Mouse (Mus musculus) CH12.LX (cell line): ENCODE data around the gene Map2. TPM values are rescaled to one million over a fixed set of nuclear protein-coding genes. Genes with fewer than 3 reads are reported as not detected.

ENCODE experiments used
- DNase-seq: peaks from one replicate; pipeline ENCODE4 v3.0.0-alpha.2; 2013; ENCODE audit errors: extremely low read depth
- H3K27ac ChIP-seq: 2 replicates; pipeline ENCODE4 v1.5.1; 2012; ENCODE audit warnings: low read depth, mild to moderate bottlenecking, control low read depth, moderate library complexity; ENCODE audit not compliant: insufficient read depth
- H3K27me3 ChIP-seq: replicated peaks from 2 replicates; pipeline ENCODE3; 2012; ENCODE audit warnings: inconsistent platforms
- H3K36me3 ChIP-seq, 2 experiments: replicated peaks in 1 of 2; 2 replicates each; pipeline versions ENCODE3 to v1.6.1; 2012; ENCODE audit warnings: inconsistent platforms in 1 of 2, low read length in 1 of 2, mild to moderate bottlenecking in 1 of 2, mixed read lengths in 1 of 2, moderate library complexity in 1 of 2; ENCODE audit not compliant: control insufficient read depth in 1 of 2, insufficient read depth in 1 of 2
- H3K4me1 ChIP-seq, 2 experiments: 2 replicates each; pipeline ENCODE4 v1.6.1; 2012; ENCODE audit warnings: inconsistent platforms in 1 of 2, moderate library complexity in 1 of 2; ENCODE audit not compliant: insufficient read depth in 2 of 2, control insufficient read depth in 1 of 2
- H3K4me2 ChIP-seq: 2 replicates; pipeline ENCODE4 v1.6.1; 2012; ENCODE audit warnings: low read depth, mild to moderate bottlenecking, control low read depth; ENCODE audit not compliant: poor library complexity, insufficient read depth, severe bottlenecking
- H3K4me3 ChIP-seq, 3 experiments: fragments of 150-350 bp in 1 of 3; sonication (generic) in 1 of 3; replicated peaks in 1 of 3; 2 replicates each; pipeline versions ENCODE3 to v1.5.1; 2011 to 2012; ENCODE audit warnings: low read depth in 2 of 3, low read length in 2 of 3, mild to moderate bottlenecking in 2 of 3, moderate library complexity in 2 of 3, control low read depth in 1 of 3, improper control_type of control experiment in 1 of 3, inconsistent platforms in 1 of 3, mixed read lengths in 1 of 3; ENCODE audit not compliant: poor library complexity in 1 of 3
- H3K79me2 ChIP-seq: replicated peaks from 2 replicates; pipeline ENCODE4 v1.6.1; 2012; ENCODE audit warnings: mild to moderate bottlenecking, moderate library complexity; ENCODE audit not compliant: control insufficient read depth, poor library complexity, insufficient read depth, severe bottlenecking; ENCODE audit errors: extremely low read depth
- H3K9ac ChIP-seq: 2 replicates; pipeline ENCODE4 v1.6.1; 2012; ENCODE audit warnings: low read depth, mild to moderate bottlenecking, control low read depth, moderate library complexity; ENCODE audit not compliant: insufficient read depth
- H3K9me3 ChIP-seq: replicated peaks from 2 replicates; pipeline ENCODE3; 2012; ENCODE audit warnings: low read length, inconsistent platforms, mixed read lengths
- BHLHE40 ChIP-seq: IDR thresholded peaks from 2 replicates; pipeline ENCODE4 v1.6.1; 2011; ENCODE audit warnings: mild to moderate bottlenecking, low read depth, low read length, improper control_type of control experiment
- E2F4 ChIP-seq: IDR thresholded peaks from 2 replicates; pipeline ENCODE4 v1.6.1; 2011; ENCODE audit warnings: low read depth, low read length, improper control_type of control experiment; ENCODE audit not compliant: insufficient replicate concordance
- ELF1 ChIP-seq: IDR thresholded peaks from 2 replicates; pipeline ENCODE4 v1.6.1; 2014; ENCODE audit warnings: low read depth, mild to moderate bottlenecking, inconsistent platforms, low read length, improper control_type of control experiment
- EP300 ChIP-seq: IDR thresholded peaks from 2 replicates; pipeline ENCODE4 v1.6.1; 2011; ENCODE audit warnings: low read length, improper control_type of control experiment
- ETS1 ChIP-seq: conservative IDR thresholded peaks from 2 replicates; pipeline ENCODE4 v1.6.1; 2012; ENCODE audit warnings: low read depth, mild to moderate bottlenecking, inconsistent platforms, low read length, improper control_type of control experiment, moderate library complexity
- IRF4 ChIP-seq: IDR thresholded peaks from 2 replicates; pipeline ENCODE4 v1.6.1; 2014; ENCODE audit warnings: low read depth, mild to moderate bottlenecking, inconsistent platforms, low read length, improper control_type of control experiment
- JUN ChIP-seq: IDR thresholded peaks from 2 replicates; pipeline ENCODE4 v1.6.1; 2011; ENCODE audit warnings: low read depth, mild to moderate bottlenecking, low read length, improper control_type of control experiment, moderate library complexity; ENCODE audit not compliant: insufficient read depth
- JUND ChIP-seq: conservative IDR thresholded peaks from 2 replicates; pipeline ENCODE4 v1.6.1; 2011; ENCODE audit warnings: low read depth, low read length, improper control_type of control experiment
- KAT2A ChIP-seq: IDR thresholded peaks from 2 replicates; pipeline ENCODE4 v1.6.1; 2012; ENCODE audit warnings: low read length, improper control_type of control experiment, inconsistent platforms; ENCODE audit not compliant: insufficient replicate concordance
- MAFK ChIP-seq: IDR thresholded peaks from 2 replicates; pipeline ENCODE4 v1.6.1; 2011; ENCODE audit warnings: low read length, improper control_type of control experiment; ENCODE audit not compliant: insufficient replicate concordance
- MAX ChIP-seq: IDR thresholded peaks from 2 replicates; pipeline ENCODE4 v1.6.1; 2011; ENCODE audit warnings: low read length, improper control_type of control experiment
- MEF2A ChIP-seq: IDR thresholded peaks from 2 replicates; pipeline ENCODE4 v1.6.1; 2014; ENCODE audit warnings: low read depth, mild to moderate bottlenecking, inconsistent platforms, low read length, improper control_type of control experiment, borderline replicate concordance
- MYC ChIP-seq: IDR thresholded peaks from 2 replicates; pipeline ENCODE4 v1.6.1; 2011; ENCODE audit warnings: low read depth, mild to moderate bottlenecking, improper control_type of control experiment, low read length
- NRF1 ChIP-seq: IDR thresholded peaks from 2 replicates; pipeline ENCODE4 v1.6.1; 2014; ENCODE audit warnings: low read depth, mild to moderate bottlenecking, inconsistent platforms, low read length, improper control_type of control experiment, moderate library complexity
- PAX5 ChIP-seq: IDR thresholded peaks from 2 replicates; pipeline ENCODE4 v1.6.1; 2012; ENCODE audit warnings: low read length, inconsistent platforms, mixed read lengths
- POLR2A ChIP-seq: IDR thresholded peaks from 2 replicates; pipeline ENCODE4 v1.6.1; 2011; ENCODE audit warnings: low read depth, mild to moderate bottlenecking, improper control_type of control experiment, low read length
- RCOR1 ChIP-seq: conservative IDR thresholded peaks from 2 replicates; pipeline ENCODE4 v1.6.1; 2012; ENCODE audit warnings: low read depth, mild to moderate bottlenecking, inconsistent platforms, low read length, improper control_type of control experiment
- SIN3A ChIP-seq: IDR thresholded peaks from 2 replicates; pipeline ENCODE4 v1.6.1; 2012; ENCODE audit warnings: low read length, improper control_type of control experiment, inconsistent platforms
- ZC3H11A ChIP-seq: IDR thresholded peaks from 2 replicates; pipeline ENCODE4 v1.6.1; 2012; ENCODE audit warnings: low read depth, mild to moderate bottlenecking, inconsistent platforms, low read length, improper control_type of control experiment
- ZMIZ1 ChIP-seq: IDR thresholded peaks from 2 replicates; pipeline ENCODE4 v1.6.1; 2012; ENCODE audit warnings: low read depth, mild to moderate bottlenecking, inconsistent platforms, low read length, improper control_type of control experiment
- ZNF384 ChIP-seq: IDR thresholded peaks from 2 replicates; pipeline ENCODE4 v1.6.1; 2012; ENCODE audit warnings: low read depth, low read length, improper control_type of control experiment, inconsistent platforms
- dilution Hi-C: fragments of 300-500 bp; cut with MboI; formaldehyde crosslinking; loops from 2 replicates; pipeline ENCODE4 v1.14.3; 2020; ENCODE audit warnings: low sequenced_read_pairs; ENCODE audit not compliant: extremely low pct_unique_long_range_greater_than_20kb, extremely low pct_ligation_motif_present
- in situ Hi-C: fragments of 300-500 bp; cut with MboI; formaldehyde crosslinking; loops from 3 replicates; pipeline ENCODE4 v1.14.3; 2019; ENCODE audit warnings: low sequenced_read_pairs, low pct_ligation_motif_present, low pct_unique_long_range_greater_than_20kb, mixed read lengths
- polyA plus RNA-seq: library from polyadenylated mRNA; unstranded; fragments of >175 nt; gene quantifications from 2 replicates; pipeline ENCODE4 v1.2.1, GENCODE M21; 2012; ENCODE audit warnings: low read depth; ENCODE audit not compliant: insufficient read length
- total RNA-seq, 2 experiments: library from RNA; depleted of rRNA; stranded (reverse); fragments of 300-350 nt in 1 of 2; fragments of >200 nt in 1 of 2; gene quantifications; 2 replicates each; pipeline ENCODE4 v1.2.3; 2012 to 2014

The Map2 gene
- total and polyA plus RNA-seq, 3 experiments, result 1.5 to 6.5 (median 5.9) TPM

DNA sequence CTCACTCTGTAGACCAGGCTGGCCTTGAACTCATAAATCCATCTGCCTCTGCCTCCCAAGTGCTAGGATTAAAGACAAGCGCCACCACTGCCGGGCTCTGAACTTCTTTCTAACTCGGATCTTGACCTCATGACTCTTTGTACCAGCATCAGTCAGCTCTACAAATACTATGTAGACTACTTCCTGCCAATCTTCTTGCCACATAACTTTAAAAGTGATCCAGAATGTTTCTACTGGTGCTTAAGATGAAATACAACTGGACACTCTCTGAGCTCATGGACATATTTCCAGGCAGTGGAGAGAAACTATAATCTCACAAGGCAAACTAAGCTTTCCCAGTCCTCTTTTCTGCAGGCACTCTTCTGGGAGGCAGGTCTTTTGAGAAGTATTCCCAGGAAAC, 284.3 kb downstream of the Map2 start:
- H3K4me3 ChIP-seq, result no peak overlapping the region

DNA sequence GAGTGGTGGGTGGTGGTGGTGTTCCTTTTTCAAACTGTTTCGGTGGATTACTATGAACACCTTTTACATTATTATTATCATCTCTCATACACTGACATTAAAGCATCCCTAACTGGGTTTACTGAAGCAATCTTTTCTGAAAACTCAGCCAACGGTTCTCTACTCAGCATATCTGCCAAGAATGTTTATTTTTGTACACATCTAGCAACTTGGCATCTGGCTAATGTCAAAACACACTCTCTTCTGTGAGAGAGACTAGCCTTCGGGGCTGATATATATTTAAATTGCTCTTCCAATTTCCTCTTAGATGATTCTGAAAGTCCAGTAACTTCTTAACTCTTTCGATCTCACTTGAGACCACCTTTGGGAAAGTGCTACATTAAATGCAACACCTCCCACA, 285.8 kb downstream of the Map2 start:
- H3K4me3 ChIP-seq, result no peak overlapping the region
- no peaks in the 10 kb centered on the region for H3K79me2 ChIP-seq
- TF ChIP-seq ZC3H11A, result no peak
- no peak for TF ChIP-seq SIN3A
- TF ChIP-seq KAT2A, result no peak
- TF ChIP-seq EP300, result no peak
- no peak for TF ChIP-seq POLR2A
- no peak for TF ChIP-seq ZNF384
- TF ChIP-seq ETS1, result no peak
- TF ChIP-seq ELF1, result no peak
- no peak for TF ChIP-seq E2F4
- no peak for DNase-seq
- no peaks in the 10 kb centered on the region for H3K27me3 ChIP-seq
- dilution Hi-C loops, result no loop called here
- no peaks in the 10 kb centered on the region for H3K9me3 ChIP-seq
- no peak overlapping the region for H3K27ac ChIP-seq
- no peak overlapping the region for H3K4me2 ChIP-seq
- H3K4me1 ChIP-seq, result no peaks in the 10 kb centered on the region
- no peak overlapping the region for H3K9ac ChIP-seq
- in situ Hi-C loops, result no loop called here
- H3K36me3 ChIP-seq, result no peaks in the 10 kb centered on the region

More for the DNA sequence above, 284.3 kb downstream of the Map2 start:
- H3K4me1 ChIP-seq, result no peaks in the 10 kb centered on the region
- in situ Hi-C loops (no loop called here), dilution Hi-C loops (no loop called here)
- no peaks in the 10 kb centered on the region for H3K36me3 ChIP-seq
- no peaks in the 10 kb centered on the region for H3K79me2 ChIP-seq
- no peaks in the 10 kb centered on the region for H3K9me3 ChIP-seq
- H3K4me2 ChIP-seq, result no peak overlapping the region
- no peak for DNase-seq
- H3K27me3 ChIP-seq, result no peaks in the 10 kb centered on the region
- no peak overlapping the region for H3K27ac ChIP-seq
- TF ChIP-seq NRF1, result no peak
- TF ChIP-seq ETS1, result no peak
- no peak for TF ChIP-seq MEF2A
- TF ChIP-seq E2F4, result no peak
- no peak for TF ChIP-seq SIN3A
- TF ChIP-seq ZMIZ1, result no peak
- TF ChIP-seq JUN, result no peak
- TF ChIP-seq MAX, result no peak
- TF ChIP-seq JUND, result no peak
- TF ChIP-seq ZC3H11A, result no peak
- no peak for TF ChIP-seq MAFK
- TF ChIP-seq IRF4, result no peak
- TF ChIP-seq ELF1, result no peak
- no peak for TF ChIP-seq PAX5
- TF ChIP-seq ZNF384, result no peak
- no peak for TF ChIP-seq RCOR1
- TF ChIP-seq BHLHE40, result no peak
- TF ChIP-seq MYC, result no peak
- no peak overlapping the region for H3K9ac ChIP-seq
